Mouse (Mus musculus): ENCODE measurements at regions not wholly inside any gene's neighbourhood (a gene's known extent, or its start where the extent isn't known, plus 50 kb on each side); places are given as distances from the start of the nearest gene placed in this dataset.

GRCm38 (mm10) chr16:19883776-19884513 lies 98.9 kb downstream of the Klhl6 start:
- TF ChIP-seq CTCF (IDR thresholded peaks at IDR 0.05; ENCODE audit: low read depth), result no peak
- no peak for TF ChIP-seq EP300 (optimal IDR thresholded peaks at IDR 0.05)

Data from stomach, postnatal 0 days (tissue).